In the genomic region with DNA sequence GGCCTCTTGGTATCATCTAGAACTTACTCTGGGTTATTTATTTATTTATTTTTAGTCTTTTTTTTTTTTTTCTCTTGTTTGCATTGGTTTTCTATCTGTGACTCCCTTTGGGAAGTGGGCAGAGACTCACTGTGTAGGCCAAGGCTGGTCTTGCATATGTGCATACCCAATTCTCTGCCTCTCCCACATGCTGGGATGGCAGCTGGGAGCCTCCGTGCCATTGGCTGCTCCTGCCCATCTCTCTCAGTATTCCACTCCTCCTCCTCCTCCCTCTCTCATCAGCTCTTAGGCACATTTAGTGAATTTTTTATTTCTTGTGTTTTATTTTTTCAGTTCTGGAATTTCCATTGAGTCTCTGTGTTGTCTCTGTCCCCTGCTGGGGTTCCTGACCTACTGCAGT, we compare ENCODE assay signal across 12 mouse cellular contexts. TPM values are rescaled to one million over a fixed set of nuclear protein-coding genes. Genes with fewer than 3 reads are reported as not detected.
A peak's percentile ranks its signal among the peaks of the same experiment; 100 is the strongest.
DNase-seq lines count a peak whose midpoint lies in the region; ATAC-seq and TF ChIP-seq lines count a peak whose summit lies in the region.
"Had no signal": no experiment of that assay in that cellular context is flagged by ENCODE, and none has a peak within 500 bp of the region (broad histone marks: within the 10 kb centered on the region; RNA-seq: fewer than 3 reads in every experiment).

No protein-coding gene starts in this region.

- no peak for TF ChIP-seq CTCF in E14TG2a.4 (conservative IDR thresholded peaks at IDR 0.05; ENCODE audit: low read length)
- TF ChIP-seq CTCF in embryonic fibroblast, embryonic 13.5 days (IDR thresholded peaks at IDR 0.05; ENCODE audit: borderline replicate concordance, insufficient read depth, low read length) = no peak

- H3K36me3 ChIP-seq in forebrain, embryonic 10.5 days (replicated peaks) = peaks cover 3% of the 10 kb centered on the region; the same call in 1 of the 2 replicates
- H3K36me3 ChIP-seq in forebrain, embryonic 13.5 days (ENCODE audit: poor library complexity, severe bottlenecking) = no peaks in the 10 kb centered on the region
- H3K36me3 ChIP-seq in heart, embryonic 15.5 days = no peaks in the 10 kb centered on the region
- 0 out of 2 replicates have a peak, but pooled peaks cover 5% of the 10 kb centered on the region for H3K36me3 ChIP-seq in E14TG2a.4 (ENCODE audit: insufficient read depth, low read length)
- H3K36me3 ChIP-seq: hindbrain, embryonic 15.5 days; limb, embryonic 13.5 days; midbrain, embryonic 13.5 days had no signal

- 28% methylated on average over 1 of the region's 1 CpGs for WGBS in forebrain, embryonic 10.5 days
- WGBS in forebrain, embryonic 13.5 days = 52% methylated on average over 1 of the region's 1 CpGs
- WGBS in heart, embryonic 15.5 days = 76% methylated on average over 1 of the region's 1 CpGs

- H3K9me3 ChIP-seq in forebrain, embryonic 10.5 days = no peaks in the 10 kb centered on the region
- no peaks in the 10 kb centered on the region for H3K9me3 ChIP-seq in forebrain, embryonic 13.5 days (replicated peaks)
- H3K9me3 ChIP-seq in heart, embryonic 15.5 days (replicated peaks) = no peaks in the 10 kb centered on the region
- H3K9me3 ChIP-seq in E14TG2a.4 (ENCODE audit: low read length) = no peaks in the 10 kb centered on the region
- H3K9me3 ChIP-seq: hindbrain, embryonic 15.5 days; limb, embryonic 13.5 days; midbrain, embryonic 13.5 days had no signal

- DNase-seq in forebrain, embryonic 10.5 days (ENCODE audit: extremely low spot score, low spot score) = no peak
- no peak for DNase-seq in heart, postnatal 25 days (ENCODE audit: low spot score)
- no peak for DNase-seq in natural killer cell, adult 2 months (ENCODE audit: low spot score in 2 of 2)
- no peak for DNase-seq in thymus, postnatal 10 days (ENCODE audit: low spot score in 2 of 2)
- DNase-seq: kidney, adult 8-10 months had no signal

- no peak overlapping the region for H3K9ac ChIP-seq in forebrain, embryonic 13.5 days
- H3K9ac ChIP-seq in heart, embryonic 15.5 days = no peak overlapping the region
- H3K9ac ChIP-seq: hindbrain, embryonic 15.5 days; limb, embryonic 13.5 days; midbrain, embryonic 13.5 days had no signal

- H3K4me1 ChIP-seq in forebrain, embryonic 10.5 days = peaks cover 38% of the 10 kb centered on the region
- H3K4me1 ChIP-seq in forebrain, embryonic 13.5 days = peaks cover 6% of the 10 kb centered on the region; the same call in 1 of the 2 replicates
- peaks cover 16% of the 10 kb centered on the region for H3K4me1 ChIP-seq in heart, embryonic 15.5 days (replicated peaks)
- H3K4me1 ChIP-seq in E14TG2a.4 (replicated peaks; ENCODE audit: low read depth, low read length) = peaks cover 65% of the 10 kb centered on the region
- H3K4me1 ChIP-seq in embryonic fibroblast, embryonic 13.5 days (ENCODE audit: control insufficient read depth, insufficient read depth, low read length) = peaks cover 9% of the 10 kb centered on the region

- no peaks in the 10 kb centered on the region for H3K27me3 ChIP-seq in forebrain, embryonic 10.5 days (ENCODE audit: poor library complexity, severe bottlenecking)
- no peaks in the 10 kb centered on the region for H3K27me3 ChIP-seq in forebrain, embryonic 13.5 days
- H3K27me3 ChIP-seq in heart, embryonic 15.5 days = no peaks in the 10 kb centered on the region
- no peaks in the 10 kb centered on the region for H3K27me3 ChIP-seq in E14TG2a.4 (ENCODE audit: insufficient read depth, low read length)
- H3K27me3 ChIP-seq: hindbrain, embryonic 15.5 days; limb, embryonic 13.5 days; midbrain, embryonic 13.5 days had no signal

- 0 out of 2 replicates have a peak overlapping the region, but pooled peaks have one; percentile 9 for H3K27ac ChIP-seq in forebrain, embryonic 10.5 days
- H3K27ac ChIP-seq in forebrain, embryonic 13.5 days = no peak overlapping the region
- peak overlapping the region; percentile 55 for H3K27ac ChIP-seq in heart, embryonic 15.5 days
- 0 out of 2 replicates have a peak overlapping the region, but pooled peaks have one; percentile 3 for H3K27ac ChIP-seq in embryonic fibroblast, embryonic 13.5 days (ENCODE audit: insufficient read depth, low read length)
- H3K27ac ChIP-seq: hindbrain, embryonic 15.5 days; limb, embryonic 13.5 days; midbrain, embryonic 13.5 days had no signal

- intact Hi-C loops in heart, postnatal 25 days (cut with DNase I) = no loop called here

- no peak overlapping the region for H3K4me3 ChIP-seq in forebrain, embryonic 10.5 days
- H3K4me3 ChIP-seq in forebrain, embryonic 13.5 days = no peak overlapping the region
- H3K4me3 ChIP-seq in heart, embryonic 15.5 days = no peak overlapping the region
- H3K4me3 ChIP-seq in E14TG2a.4 (replicated peaks; ENCODE audit: low read length) = peak overlapping the region; percentile 24; the same call in 1 of the 2 replicates
- H3K4me3 ChIP-seq in embryonic fibroblast, embryonic 13.5 days (ENCODE audit: insufficient read depth, low read length) = no peak overlapping the region
- H3K4me3 ChIP-seq: hindbrain, embryonic 15.5 days; limb, embryonic 13.5 days; midbrain, embryonic 13.5 days had no signal

- no peak for TF ChIP-seq POLR2A in embryonic fibroblast, embryonic 13.5 days (IDR thresholded peaks at IDR 0.05; ENCODE audit: low read depth, low read length)

- H3K4me2 ChIP-seq in forebrain, embryonic 13.5 days = no peak overlapping the region
- no peak overlapping the region for H3K4me2 ChIP-seq in heart, embryonic 15.5 days
- H3K4me2 ChIP-seq: hindbrain, embryonic 15.5 days; limb, embryonic 13.5 days; midbrain, embryonic 13.5 days had no signal

- no peak for ATAC-seq in forebrain, embryonic 13.5 days
- ATAC-seq in heart, embryonic 15.5 days (replicated peaks; ENCODE audit: insufficient number of reproducible peaks, insufficient read depth, low FRiP score, low read depth) = no peak
- ATAC-seq: midbrain, embryonic 13.5 days had no signal

RNA-seq across cellular contexts. Expression of a gene that starts 53.6 kb away (rescaled TPM):
- 51.0 and 51.9 TPM in 2 replicates for polyA plus RNA-seq in forebrain, embryonic 10.5 days (2016; fragmentation: Nextera tagmentation; extraction: Ambion mirVana)
- 25.8 and 30.6 TPM in 2 replicates for polyA plus RNA-seq in forebrain, embryonic 13.5 days (2015; fragmentation: Nextera tagmentation; extraction: Ambion mirVana)
- polyA plus RNA-seq in heart, embryonic 15.5 days (2015; fragmentation: Nextera tagmentation; extraction: Ambion mirVana) = 21.9 and 30.4 TPM in 2 replicates
- total RNA-seq in heart, postnatal 25 days (2021) = 10 to 100 TPM; 29.8 to 35.0 TPM
- polyA plus RNA-seq in embryonic fibroblast, embryonic 13.5 days (2011; ENCODE audit: insufficient read length, low read depth, missing spikeins) = 58.9 and 61.6 TPM in 2 replicates
